In the genomic region with DNA sequence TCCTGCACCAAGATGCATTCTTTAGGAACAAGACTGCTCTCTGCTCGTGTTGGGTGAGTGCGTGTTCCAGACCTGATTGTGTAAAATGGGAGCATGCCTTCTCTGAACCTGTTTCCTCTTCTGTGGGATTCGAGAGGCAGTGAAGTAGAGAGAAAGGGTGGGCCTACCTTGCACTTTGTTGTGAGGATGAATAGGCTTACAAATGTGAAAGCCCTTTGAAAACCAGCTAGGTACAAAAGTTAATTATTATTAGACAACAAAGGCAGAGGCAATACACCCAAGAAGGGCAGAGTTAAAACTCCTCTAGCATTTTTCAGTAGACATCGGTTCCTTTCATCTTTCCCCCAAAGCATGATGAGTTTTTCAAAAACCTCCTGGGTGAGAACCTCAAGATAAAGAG, we compare ENCODE assay signal across 21 mouse cellular contexts. TPM values are rescaled to one million over a fixed set of nuclear protein-coding genes. Genes with fewer than 3 reads are reported as not detected.
DNase-seq lines count a peak whose midpoint lies in the region; ATAC-seq and TF ChIP-seq lines count a peak whose summit lies in the region.
"Had no signal": no experiment of that assay in that cellular context is flagged by ENCODE, and none has a peak within 500 bp of the region (broad histone marks: within the 10 kb centered on the region; RNA-seq: fewer than 3 reads in every experiment).

No protein-coding gene starts in this region.

- peak overlapping the region; percentile 29; the same call in 1 of the 2 replicates for H3K27ac ChIP-seq in stomach, embryonic 14.5 days (ENCODE audit: low read length)
- H3K27ac ChIP-seq in stomach, postnatal 0 days (replicated peaks) = no peak overlapping the region
- peak overlapping the region; percentile 83; the same call in 1 of the 2 replicates for H3K27ac ChIP-seq in kidney, embryonic 14.5 days (ENCODE audit: low read depth, low read length)
- no peak overlapping the region for H3K27ac ChIP-seq in cerebellum, adult 2 months (ENCODE audit: insufficient read depth, low read length)
- H3K27ac ChIP-seq: embryonic facial prominence, embryonic 10.5 days; forebrain, embryonic 10.5 days; heart, embryonic 15.5 days; hindbrain, embryonic 13.5 days; limb, embryonic 12.5 days; liver, embryonic 12.5 days; neural tube, embryonic 13.5 days had no signal

- TF ChIP-seq EP300 in stomach, postnatal 0 days (optimal IDR thresholded peaks at IDR 0.05) = no peak

- no peak for DNase-seq in stomach, postnatal 0 days (ENCODE audit: low spot score)
- DNase-seq in kidney, postnatal 25 days = peak; percentile 29 to 56
- no peak for DNase-seq in Muller cell, postnatal 12 days (ENCODE audit: inconsistent ontology term)
- no peak for DNase-seq in cerebellum, adult 2 months
- no peak for DNase-seq in T-cell, adult 2 months (ENCODE audit: low spot score)
- DNase-seq in frontal cortex, adult 2 months (ENCODE audit: extremely low spot score in 1 of 2, low spot score in 1 of 2) = no peak
- DNase-seq: adrenal gland, postnatal 25 days; heart, postnatal 36 days; lung, adult 2 months; lung, postnatal 14 days had no signal

- no peaks in the 10 kb centered on the region for H3K36me3 ChIP-seq in stomach, embryonic 14.5 days (ENCODE audit: control insufficient read depth, insufficient read depth, low read length)
- no peaks in the 10 kb centered on the region for H3K36me3 ChIP-seq in stomach, postnatal 0 days (ENCODE audit: control insufficient read depth, insufficient read depth, low read length)
- no peaks in the 10 kb centered on the region for H3K36me3 ChIP-seq in kidney, embryonic 14.5 days (ENCODE audit: control insufficient read depth, insufficient read depth, low read length)
- H3K36me3 ChIP-seq: embryonic facial prominence, embryonic 10.5 days; forebrain, embryonic 10.5 days; heart, embryonic 15.5 days; hindbrain, embryonic 13.5 days; limb, embryonic 12.5 days; liver, embryonic 12.5 days; neural tube, embryonic 13.5 days had no signal

- no peak for ATAC-seq in stomach, embryonic 14.5 days (ENCODE audit: insufficient number of reproducible peaks, insufficient read depth, low FRiP score, low read depth)
- ATAC-seq in stomach, postnatal 0 days (ENCODE audit: low FRiP score, low TSS enrichment) = no peak
- no peak for ATAC-seq in kidney, embryonic 14.5 days (ENCODE audit: low FRiP score, low TSS enrichment)
- ATAC-seq: liver, embryonic 12.5 days had no signal

- H3K9ac ChIP-seq in stomach, embryonic 14.5 days (replicated peaks; ENCODE audit: low read depth, low read length) = no peak overlapping the region
- no peak overlapping the region for H3K9ac ChIP-seq in stomach, postnatal 0 days (ENCODE audit: low read length)
- no peak overlapping the region for H3K9ac ChIP-seq in kidney, embryonic 14.5 days (ENCODE audit: low read depth, low read length)
- H3K9ac ChIP-seq: heart, embryonic 15.5 days; hindbrain, embryonic 13.5 days; limb, embryonic 12.5 days; liver, embryonic 12.5 days; neural tube, embryonic 13.5 days had no signal

- H3K4me1 ChIP-seq in stomach, embryonic 14.5 days (ENCODE audit: control insufficient read depth, insufficient read depth, low read length) = 0 out of 2 replicates have a peak, but pooled peaks cover 2% of the 10 kb centered on the region
- no peaks in the 10 kb centered on the region for H3K4me1 ChIP-seq in stomach, postnatal 0 days (replicated peaks; ENCODE audit: control insufficient read depth, insufficient read depth)
- peaks cover 7% of the 10 kb centered on the region for H3K4me1 ChIP-seq in kidney, embryonic 14.5 days (ENCODE audit: control insufficient read depth, insufficient read depth, low read length)
- H3K4me1 ChIP-seq in cerebellum, adult 2 months (ENCODE audit: control insufficient read depth, insufficient read depth, low read length) = no peaks in the 10 kb centered on the region
- H3K4me1 ChIP-seq: liver, embryonic 12.5 days had no signal

- H3K4me2 ChIP-seq in stomach, embryonic 14.5 days (replicated peaks; ENCODE audit: low read depth, low read length) = no peak overlapping the region
- H3K4me2 ChIP-seq in stomach, postnatal 0 days (replicated peaks; ENCODE audit: low read depth) = no peak overlapping the region
- H3K4me2 ChIP-seq in kidney, embryonic 14.5 days (replicated peaks; ENCODE audit: low read depth, low read length) = peak overlapping the region; percentile 10; the same call in 1 of the 2 replicates
- H3K4me2 ChIP-seq: heart, embryonic 15.5 days; hindbrain, embryonic 13.5 days; limb, embryonic 12.5 days; liver, embryonic 12.5 days; neural tube, embryonic 13.5 days had no signal

- WGBS in stomach, embryonic 14.5 days = 66% methylated on average over 4 of the region's 4 CpGs
- 47% methylated on average over 4 of the region's 4 CpGs for WGBS in stomach, postnatal 0 days
- 53% methylated on average over 4 of the region's 4 CpGs for WGBS in kidney, embryonic 14.5 days
- WGBS in cerebellum, adult 2 months = 56% methylated on average over 4 of the region's 4 CpGs

- H3K9me3 ChIP-seq in stomach, embryonic 14.5 days (ENCODE audit: control insufficient read depth, low read depth, low read length) = no peaks in the 10 kb centered on the region
- H3K9me3 ChIP-seq in stomach, postnatal 0 days (ENCODE audit: control insufficient read depth, low read length) = no peaks in the 10 kb centered on the region
- H3K9me3 ChIP-seq in kidney, embryonic 14.5 days (ENCODE audit: control insufficient read depth, low read length) = no peaks in the 10 kb centered on the region
- H3K9me3 ChIP-seq: embryonic facial prominence, embryonic 10.5 days; forebrain, embryonic 10.5 days; heart, embryonic 15.5 days; hindbrain, embryonic 13.5 days; limb, embryonic 12.5 days; liver, embryonic 12.5 days; neural tube, embryonic 13.5 days had no signal

- H3K27me3 ChIP-seq in stomach, embryonic 14.5 days (ENCODE audit: control insufficient read depth, insufficient read depth, low read length) = peaks cover 20% of the 10 kb centered on the region
- peaks cover 7% of the 10 kb centered on the region; the same call in 1 of the 2 replicates for H3K27me3 ChIP-seq in stomach, postnatal 0 days (ENCODE audit: control insufficient read depth, insufficient read depth, low read length)
- H3K27me3 ChIP-seq in kidney, embryonic 14.5 days (ENCODE audit: control insufficient read depth, insufficient read depth, low read length) = peaks cover 23% of the 10 kb centered on the region
- H3K27me3 ChIP-seq in cerebellum, adult 2 months (ENCODE audit: control insufficient read depth, insufficient read depth, low read length) = no peaks in the 10 kb centered on the region; the same call in 1 of the 2 replicates

- TF ChIP-seq CTCF in stomach, postnatal 0 days (IDR thresholded peaks at IDR 0.05; ENCODE audit: low read depth) = no peak
- no peak for TF ChIP-seq CTCF in cerebellum, adult 2 months (IDR thresholded peaks at IDR 0.05; ENCODE audit: borderline replicate concordance, insufficient read depth, low read depth, low read length)

- TF ChIP-seq POLR2A in cerebellum, adult 2 months (IDR thresholded peaks at IDR 0.05; ENCODE audit: borderline replicate concordance, insufficient read depth, low read length) = no peak

- no peak overlapping the region for H3K4me3 ChIP-seq in stomach, embryonic 14.5 days (ENCODE audit: low read depth, low read length)
- H3K4me3 ChIP-seq in stomach, postnatal 0 days (ENCODE audit: low read depth, low read length) = no peak overlapping the region
- H3K4me3 ChIP-seq in kidney, embryonic 14.5 days (ENCODE audit: low read length) = no peak overlapping the region
- H3K4me3 ChIP-seq in cerebellum, adult 2 months (replicated peaks; ENCODE audit: insufficient read depth, low read depth, low read length) = no peak overlapping the region
- H3K4me3 ChIP-seq: embryonic facial prominence, embryonic 10.5 days; forebrain, embryonic 10.5 days; heart, embryonic 15.5 days; hindbrain, embryonic 13.5 days; limb, embryonic 12.5 days; liver, embryonic 12.5 days; neural tube, embryonic 13.5 days had no signal

RNA-seq across cellular contexts. Expression of a gene that starts 3.2 kb away (rescaled TPM):
- polyA plus RNA-seq in stomach, embryonic 14.5 days (2014; fragmentation: Nextera tagmentation; extraction: Ambion mirVana) = 0.09 and 0.67 TPM in 2 replicates
- polyA plus RNA-seq in stomach, postnatal 0 days (2015; fragmentation: Nextera tagmentation; extraction: Ambion mirVana) = 0.08 and 0.15 TPM in 2 replicates
- 89.8 and 140 TPM in 2 replicates for polyA plus RNA-seq in kidney, embryonic 14.5 days (2014; fragmentation: Nextera tagmentation; extraction: Ambion mirVana)
- 2.9 and 3.6 TPM in 2 replicates for polyA plus RNA-seq in cerebellum, adult 2 months (2012; rRNA removed)
- polyA plus RNA-seq in frontal cortex, adult 2 months (2012; rRNA removed) = not detected in 2 replicates
- polyA plus RNA-seq: cortical plate, adult 2 months; heart, embryonic 15.5 days; limb, embryonic 12.5 days; liver, embryonic 12.5 days; lung, adult 2 months; urinary bladder, adult 2 months had no signal

Comparison
In these comparisons a context has a peak if more than half of its experiments do, and no peak if none do; other contexts are left out.
1. H3K27ac ChIP-seq: peak in stomach, embryonic 14.5 days (single experiment) and kidney, embryonic 14.5 days (single experiment); none in stomach, postnatal 0 days (single experiment) and cerebellum, adult 2 months (single experiment).
2. DNase-seq: peak in kidney, postnatal 25 days (2 of 2); none in stomach, postnatal 0 days (single experiment), Muller cell, postnatal 12 days (single experiment), cerebellum, adult 2 months (0 of 2), T-cell, adult 2 months (single experiment) and frontal cortex, adult 2 months (0 of 2).
3. RNA of a gene that starts 3.2 kb away (polyA plus RNA-seq): 89.8 to 140 TPM in kidney, embryonic 14.5 days; 2.9 to 3.6 TPM in cerebellum, adult 2 months, 0.09 to 0.67 TPM in stomach, embryonic 14.5 days, 0.08 to 0.15 TPM in stomach, postnatal 0 days and not detected in frontal cortex, adult 2 months; every median in the first group is over 10 times any median in the second.